Mouse (Mus musculus): ENCODE data around the gene Flot1.
"Not testable (repeated sequence)": the region's sequence is repeated elsewhere in the genome, so short reads cannot be mapped to it uniquely, and the experiment has no call there.

The Flot1 gene

DNA sequence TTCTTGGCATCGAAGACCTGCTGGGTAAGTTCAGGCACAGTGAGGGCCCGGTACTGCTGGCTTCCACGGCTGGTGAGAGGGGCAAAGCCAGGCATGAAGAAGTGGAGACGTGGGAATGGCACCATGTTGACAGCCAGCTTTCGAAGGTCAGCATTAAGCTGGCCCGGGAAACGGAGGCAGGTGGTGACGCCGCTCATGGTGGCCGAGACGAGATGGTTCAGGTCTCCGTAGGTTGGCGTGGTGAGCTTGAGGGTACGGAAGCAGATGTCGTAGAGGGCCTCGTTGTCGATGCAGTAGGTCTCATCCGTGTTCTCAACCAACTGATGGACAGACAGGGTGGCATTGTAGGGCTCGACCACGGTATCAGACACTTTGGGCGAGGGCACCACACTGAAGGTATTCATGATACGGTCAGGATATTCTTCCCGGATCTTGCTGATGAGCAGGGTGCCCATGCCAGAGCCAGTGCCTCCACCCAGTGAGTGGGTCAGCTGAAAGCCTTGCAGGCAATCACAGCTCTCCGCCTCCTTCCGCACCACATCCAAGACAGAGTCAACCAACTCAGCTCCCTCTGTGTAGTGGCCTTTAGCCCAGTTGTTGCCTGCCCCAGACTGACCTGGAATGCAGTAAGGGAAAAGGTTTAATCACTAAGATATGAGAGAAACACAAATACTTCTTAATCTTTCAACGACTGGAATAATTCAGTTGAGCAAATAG lies 12.6 kb downstream of the Flot1 start:
- no peak for DNase-seq (ENCODE audit: low read depth, low spot score)

DNA sequence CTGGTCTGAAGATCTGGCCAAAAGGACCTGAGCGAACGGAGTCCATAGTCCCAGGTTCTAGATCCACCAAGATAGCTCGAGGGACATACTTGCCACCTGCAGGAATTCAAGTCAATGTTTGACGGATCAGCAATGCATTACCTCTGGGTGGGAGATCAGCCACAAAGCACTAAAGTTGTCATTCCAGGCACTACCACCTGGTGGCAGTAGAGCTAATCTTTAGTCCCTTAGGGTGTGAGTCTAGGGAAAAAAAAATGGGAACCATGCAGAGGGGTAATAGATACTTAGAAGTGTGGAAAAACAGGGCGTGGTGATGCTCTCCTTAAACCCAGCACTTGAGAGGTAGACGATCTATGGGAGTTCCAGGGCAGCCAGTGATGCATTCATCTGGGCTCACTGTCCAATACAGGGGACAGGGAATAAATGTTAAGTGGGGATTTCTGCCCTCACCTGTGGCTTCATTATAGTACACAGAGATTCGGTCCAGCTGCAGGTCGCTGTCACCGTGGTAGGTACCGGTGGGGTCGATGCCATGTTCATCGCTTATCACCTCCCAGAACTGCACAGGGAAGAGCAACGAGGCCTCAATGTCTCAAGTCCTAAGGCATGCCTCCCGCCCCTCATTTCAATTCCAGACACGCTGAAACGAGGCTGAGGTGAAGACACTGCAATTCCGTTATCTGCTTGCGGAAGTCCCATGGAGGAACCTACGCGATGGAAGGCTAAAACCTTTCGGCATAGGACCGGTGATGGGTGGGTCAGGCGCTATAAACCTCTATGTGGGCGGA lies 13.3 kb downstream of the Flot1 start:
- no peak for DNase-seq (ENCODE audit: low read depth, low spot score)

DNA sequence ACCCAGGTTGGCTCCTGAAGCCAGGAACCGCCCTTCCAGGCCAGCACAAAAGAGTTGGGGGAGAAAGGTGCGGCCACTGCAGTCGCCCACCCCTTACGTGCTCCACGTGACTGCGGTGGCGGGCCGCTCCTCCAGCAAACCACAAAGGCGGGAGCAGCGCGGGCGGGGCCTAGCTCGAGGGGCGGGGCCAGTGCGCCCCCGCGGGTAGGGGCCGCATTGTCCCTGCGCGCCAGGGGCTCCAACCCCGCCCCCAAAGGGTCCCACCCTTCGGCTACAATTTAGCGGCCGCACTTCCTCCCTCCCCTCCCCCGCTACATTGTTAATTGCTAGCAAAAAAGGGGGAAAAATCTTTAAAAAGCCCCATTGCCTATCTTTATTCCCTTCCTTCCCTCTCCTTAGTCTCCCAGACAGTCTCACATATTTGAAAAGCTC lies 14.0 kb downstream of the Flot1 start:
- DNase-seq (ENCODE audit: low read depth, low spot score), result peak; percentile 79

DNA sequence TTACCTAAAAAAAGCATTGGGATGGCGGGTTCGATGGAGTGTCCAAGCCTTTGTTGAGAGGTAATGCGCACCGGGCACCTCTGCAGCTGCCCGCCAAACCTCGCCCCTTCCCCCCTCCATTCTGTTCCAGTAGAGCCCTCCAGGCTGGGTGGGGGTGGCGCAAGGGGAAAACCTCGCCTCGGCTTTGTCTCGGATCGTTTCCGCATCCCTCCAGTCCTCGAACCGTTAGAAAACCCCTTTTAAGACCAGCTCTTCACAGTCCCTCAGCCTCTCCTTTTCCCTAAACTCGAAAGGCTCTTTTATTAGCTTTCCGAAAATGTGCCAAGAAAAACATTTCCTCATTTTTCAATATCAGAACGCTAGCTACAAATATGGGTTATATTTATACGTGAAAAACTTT lies 14.5 kb downstream of the Flot1 start:
- DNase-seq (ENCODE audit: low read depth, low spot score), result no peak

DNA sequence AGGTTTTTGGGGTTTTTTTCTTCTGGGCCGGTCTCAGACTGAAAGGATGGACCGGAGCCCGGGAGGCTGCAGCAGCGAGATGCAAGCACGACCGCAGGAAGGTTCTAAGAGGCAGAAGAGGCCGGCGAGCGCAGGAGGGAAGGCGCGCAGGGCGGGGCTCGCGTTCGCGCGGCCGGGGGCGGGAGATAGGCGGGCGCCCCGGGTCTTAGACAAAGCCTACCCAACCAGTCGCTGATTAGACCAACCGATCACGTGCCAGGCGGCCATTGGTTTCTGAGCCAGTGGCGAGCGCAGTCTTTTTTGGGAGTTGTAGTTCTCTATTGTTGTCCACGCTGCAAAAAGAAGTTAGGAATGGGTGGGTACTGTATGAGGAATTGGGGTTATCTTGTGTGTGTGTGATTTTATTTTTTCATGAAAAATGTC lies 15.1 kb downstream of the Flot1 start, which contains the start of gene Tubb5:
Tubb5 (minus strand) TSS at position 185 of the 423 bp plus-strand sequence.
- DNase-seq (ENCODE audit: low read depth, low spot score), result peak; percentile 84

DNA sequence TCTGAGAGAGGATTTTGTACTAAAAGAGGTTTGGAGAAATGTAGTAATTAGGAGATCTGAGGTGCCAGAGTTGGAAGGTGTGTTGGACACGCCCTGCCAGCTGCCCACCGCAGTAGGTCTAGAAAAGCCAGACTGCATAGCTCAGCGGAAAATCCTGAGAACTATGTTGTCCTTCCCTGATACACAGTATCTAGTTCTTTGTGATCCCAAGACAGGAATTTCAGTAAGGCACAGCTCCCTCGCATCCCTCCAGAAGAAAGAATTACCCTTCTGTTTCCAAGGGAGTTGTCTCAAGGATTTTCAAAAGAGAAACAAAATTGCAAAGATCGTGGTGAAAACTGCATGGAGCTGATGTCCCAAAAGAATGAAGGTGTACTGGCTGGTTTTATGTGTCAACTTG lies 15.5 kb downstream of the Flot1 start:
- DNase-seq (ENCODE audit: low read depth, low spot score), result no peak

DNA sequence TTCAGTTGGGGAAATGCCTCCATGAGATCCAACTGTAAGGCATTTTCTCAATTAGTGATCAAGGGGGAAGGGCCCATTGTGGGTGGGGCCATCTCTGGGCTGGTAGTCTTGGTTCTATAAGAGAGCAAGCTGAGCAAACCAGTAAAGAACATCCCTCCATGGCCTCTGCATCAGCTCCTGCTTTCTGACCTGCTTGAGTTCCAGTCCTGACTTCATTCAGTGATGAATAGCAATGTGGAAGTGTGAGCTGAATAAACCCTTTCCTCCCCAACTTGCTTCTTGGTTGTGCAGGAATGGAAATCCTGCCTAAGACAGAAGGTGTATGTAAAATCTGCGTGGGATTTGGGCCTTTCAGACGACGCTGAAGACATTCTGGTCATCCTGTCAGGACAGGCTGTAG lies 16.0 kb downstream of the Flot1 start:
- not testable (repeated sequence) for DNase-seq (ENCODE audit: low read depth, low spot score)

DNA sequence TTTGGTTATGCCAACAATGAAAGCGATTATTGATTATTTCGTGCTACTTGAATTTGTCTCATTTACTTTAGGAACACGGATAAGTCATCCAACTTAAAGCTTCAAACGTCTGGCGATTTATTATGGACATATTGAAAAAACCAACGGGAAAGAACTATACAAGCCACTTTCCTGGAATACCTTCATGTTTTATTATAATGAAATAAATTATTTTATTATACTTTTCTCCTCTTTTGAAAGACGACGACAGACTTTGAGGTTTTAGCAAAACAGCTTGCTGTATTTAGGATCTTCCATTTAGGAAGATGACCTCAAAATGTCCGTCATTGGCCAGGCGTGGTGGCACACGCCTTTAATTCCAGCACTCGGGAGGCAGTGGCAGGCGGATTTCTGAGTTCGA lies 17.5 kb downstream of the Flot1 start:
- no peak for DNase-seq (ENCODE audit: low read depth, low spot score)

DNA sequence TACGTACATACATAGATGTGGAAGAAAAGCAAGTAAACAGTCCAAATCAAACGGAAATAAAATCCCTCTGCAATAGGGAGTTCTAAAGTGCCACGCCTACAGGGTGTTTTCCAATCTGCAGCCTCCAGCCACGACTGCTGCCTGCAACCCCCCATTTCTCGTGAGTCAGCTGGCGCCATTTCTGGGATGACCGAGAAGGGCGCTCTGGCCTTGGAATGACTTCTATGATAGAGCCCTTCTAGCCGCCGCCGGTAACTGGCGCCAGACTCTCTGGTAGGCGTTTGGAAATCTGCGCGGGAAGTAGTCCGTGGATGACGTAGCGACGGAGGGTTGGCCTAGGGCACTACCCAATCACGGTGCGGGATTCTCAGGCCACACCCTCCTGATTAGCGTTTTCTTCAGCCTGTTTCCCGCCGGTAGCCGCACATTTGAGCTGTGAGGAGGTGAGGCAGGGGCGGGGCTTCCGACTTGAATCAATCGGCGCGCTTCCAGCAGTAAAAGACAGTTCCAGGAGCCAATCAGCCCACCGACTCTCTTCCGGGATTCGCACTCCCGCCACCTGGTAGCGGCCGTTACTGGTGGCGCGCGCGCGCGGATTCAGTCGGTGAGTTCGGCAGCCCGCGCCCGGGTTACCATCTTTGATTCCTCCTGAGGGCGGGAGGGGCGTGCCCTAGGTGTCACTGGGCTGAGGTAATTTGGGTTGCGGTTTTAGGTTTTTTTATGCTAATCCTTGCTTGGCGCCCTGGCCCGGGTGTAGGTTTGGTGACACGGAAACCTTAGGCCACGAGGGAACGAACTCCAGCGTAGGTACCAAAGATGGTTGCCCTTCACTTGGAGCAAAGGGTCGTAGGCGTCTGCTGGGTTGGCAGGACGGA lies 18.3 kb downstream of the Flot1 start, which contains the start of gene Mdc1:
Mdc1 (plus strand) TSS at position 440 of the 875 bp plus-strand sequence.
- DNase-seq (ENCODE audit: low read depth, low spot score), result peak; percentile 98

DNA sequence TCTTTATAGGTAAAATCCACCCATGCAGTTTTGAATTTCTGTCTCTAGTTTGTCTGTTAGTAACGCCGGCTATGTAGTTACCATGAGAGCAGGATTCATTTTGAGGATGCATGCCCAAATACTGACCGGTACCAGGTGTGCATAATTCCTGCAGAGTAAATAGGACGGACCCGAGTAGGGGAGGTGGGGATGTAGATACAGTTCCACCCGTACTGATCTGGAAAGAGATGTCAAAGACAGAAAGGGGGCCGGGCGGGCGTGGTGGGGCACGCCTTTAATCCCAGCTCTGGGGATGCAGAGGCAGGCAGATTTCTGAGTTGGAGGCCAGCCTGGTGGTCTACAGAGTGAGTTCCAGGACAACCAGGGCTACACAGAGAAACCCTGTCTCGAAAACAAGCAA lies 19.0 kb downstream of the Flot1 start:
- DNase-seq (ENCODE audit: low read depth, low spot score), result no peak

DNA sequence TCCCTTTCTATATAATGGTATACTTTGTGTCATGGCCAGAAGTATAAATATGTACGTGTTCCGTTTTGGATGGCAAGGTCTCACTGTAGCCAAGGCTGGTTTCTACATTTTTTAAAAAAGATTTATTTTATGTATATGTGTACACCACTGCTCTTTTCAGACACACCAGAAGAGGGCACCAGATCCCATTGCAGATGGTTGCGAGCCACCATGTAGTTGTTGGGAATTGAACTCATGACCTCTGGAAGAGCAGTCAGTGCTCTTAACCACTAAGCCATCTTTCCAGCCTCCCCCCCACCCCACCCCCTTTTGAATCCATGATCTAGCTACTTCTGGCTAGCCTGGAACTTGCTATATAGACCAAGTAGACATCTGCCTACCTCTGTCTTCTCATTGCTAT lies 20.5 kb downstream of the Flot1 start:
- no peak for DNase-seq (ENCODE audit: low read depth, low spot score)

DNA sequence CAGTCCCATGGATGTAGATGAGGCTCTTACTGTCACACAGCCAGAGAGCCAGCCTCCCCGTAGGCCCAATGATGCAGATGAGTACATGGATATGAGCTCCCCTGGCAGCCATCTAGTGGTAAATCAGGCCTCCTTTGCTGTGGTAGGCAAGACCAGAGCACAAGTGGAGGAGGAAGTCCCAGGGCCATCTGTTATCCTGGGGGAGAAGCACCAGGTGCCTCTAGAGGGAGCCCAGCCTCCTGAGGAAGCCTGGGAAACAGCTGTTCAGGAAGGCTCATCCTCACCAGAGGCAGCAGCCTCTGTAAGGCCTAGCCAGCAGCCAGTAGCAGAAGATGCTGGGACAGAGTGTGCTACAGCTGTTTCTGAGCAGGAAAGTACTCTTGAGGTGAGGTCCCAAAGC lies 25.1 kb downstream of the Flot1 start:
- DNase-seq (ENCODE audit: low read depth, low spot score), result no peak

DNA sequence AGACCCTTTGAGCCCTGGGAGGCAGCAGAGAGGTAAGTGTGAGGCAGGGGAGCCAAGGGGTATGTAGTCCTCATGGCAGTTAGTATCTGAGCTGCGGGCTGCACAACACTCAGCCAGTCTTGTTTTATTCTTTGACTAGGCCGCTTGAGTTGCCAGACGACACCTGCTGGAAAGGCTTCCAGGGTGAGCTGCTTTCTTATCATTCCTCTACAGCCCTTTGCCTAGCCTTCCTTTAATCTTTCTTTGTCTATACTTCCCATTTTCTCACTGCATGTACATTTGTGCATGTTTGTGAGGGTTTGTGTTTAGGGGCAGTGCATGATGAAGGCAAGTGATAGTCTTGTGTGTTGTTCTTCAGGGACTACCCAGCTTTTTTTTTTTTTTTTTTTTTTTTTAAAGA lies 27.9 kb downstream of the Flot1 start:
- DNase-seq (ENCODE audit: low read depth, low spot score), result no peak

DNA sequence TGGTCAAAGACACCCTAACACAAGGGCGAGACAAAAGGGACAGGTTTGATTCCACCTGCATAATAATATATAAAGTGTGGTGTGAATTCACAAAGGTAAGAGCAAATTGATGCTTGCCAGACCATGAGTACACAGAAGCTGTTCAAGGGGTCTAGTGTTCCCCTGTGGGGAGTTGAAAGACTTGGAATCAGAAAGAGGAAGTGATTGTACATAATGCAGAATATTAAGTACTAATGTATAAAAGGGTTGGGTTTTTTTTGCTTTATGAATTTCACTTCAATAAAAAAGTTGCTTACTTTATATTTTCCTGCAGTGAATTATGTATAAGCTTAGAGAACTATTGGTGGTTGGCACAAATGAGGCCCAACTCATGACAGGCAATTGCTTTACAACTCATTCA lies 36.3 kb downstream of the Flot1 start:
- DNase-seq (ENCODE audit: low read depth, low spot score), result no peak

DNA sequence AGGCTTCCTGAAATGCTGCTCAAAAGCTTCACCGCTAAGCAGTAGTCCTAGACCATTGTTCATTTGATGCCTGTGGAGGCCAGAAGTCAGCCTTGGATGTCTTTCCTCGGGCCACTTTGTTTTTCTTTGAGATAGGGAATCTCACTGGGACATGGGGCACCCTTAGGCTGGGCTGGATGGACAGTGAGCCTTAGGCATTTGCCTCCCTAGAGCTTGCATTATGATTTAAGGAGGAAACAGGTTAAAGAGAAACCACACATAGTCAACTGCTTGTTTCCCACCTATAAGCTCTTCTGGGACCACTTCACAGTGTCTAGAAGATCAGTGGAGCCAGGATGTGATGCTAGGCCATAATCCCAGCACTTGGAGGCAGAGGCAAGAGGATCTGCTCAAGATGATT lies 36.8 kb downstream of the Flot1 start:
- DNase-seq (ENCODE audit: low read depth, low spot score), result no peak

DNA sequence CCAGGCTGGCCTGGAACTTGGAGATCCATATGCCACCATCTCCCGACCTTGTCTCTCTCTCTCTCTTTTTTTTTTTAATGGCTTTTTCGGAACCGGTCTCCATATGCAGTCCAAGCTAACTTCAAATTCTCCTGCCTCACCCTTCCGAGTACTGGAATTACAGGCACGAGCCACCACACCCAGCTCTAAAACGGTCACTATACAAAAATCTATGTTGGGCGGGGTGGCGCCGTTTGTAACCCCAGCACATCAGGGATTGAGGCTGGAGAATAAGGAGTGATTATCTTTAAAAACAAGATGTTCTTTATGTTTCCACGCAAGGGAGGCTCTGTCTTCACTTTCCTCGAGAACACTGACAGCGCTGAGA lies 37.8 kb downstream of the Flot1 start:
- DNase-seq (ENCODE audit: low read depth, low spot score), result no peak

DNA sequence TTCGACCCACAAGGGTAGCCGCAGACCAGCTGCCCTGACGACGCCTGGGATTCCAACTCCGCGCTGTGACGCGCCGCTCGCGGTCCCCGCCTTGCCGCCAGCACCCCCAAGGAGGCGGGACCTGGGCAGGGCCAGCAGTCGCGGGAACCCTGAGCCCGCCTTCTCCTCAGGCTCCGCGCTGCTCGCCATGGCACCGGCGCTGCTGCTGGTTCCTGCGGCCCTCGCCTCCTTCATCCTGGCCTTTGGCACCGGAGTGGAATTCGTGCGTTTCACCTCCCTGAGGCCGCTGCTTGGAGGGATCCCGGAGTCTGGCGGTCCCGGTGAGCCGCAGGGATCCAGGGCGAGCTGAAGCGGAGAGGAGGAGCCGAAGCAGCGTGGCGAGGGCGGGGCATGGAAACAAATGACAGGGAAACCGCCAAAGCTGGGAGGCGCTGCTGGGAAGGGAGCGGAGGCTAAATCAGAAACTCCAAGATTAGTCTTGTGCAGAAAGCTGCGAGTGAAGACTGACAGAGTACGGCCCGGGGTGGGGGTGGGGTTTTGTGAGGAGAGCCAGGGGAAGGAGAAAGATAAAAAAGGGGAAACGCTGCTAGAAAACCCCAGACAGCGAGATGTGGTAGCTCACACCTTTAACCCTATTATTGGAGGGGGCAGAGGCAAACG lies 38.3 kb downstream of the Flot1 start, which contains the start of gene Nrm:
Nrm (plus strand) TSS at position 121 of the 660 bp plus-strand sequence.
- DNase-seq (ENCODE audit: low read depth, low spot score), result no peak

DNA sequence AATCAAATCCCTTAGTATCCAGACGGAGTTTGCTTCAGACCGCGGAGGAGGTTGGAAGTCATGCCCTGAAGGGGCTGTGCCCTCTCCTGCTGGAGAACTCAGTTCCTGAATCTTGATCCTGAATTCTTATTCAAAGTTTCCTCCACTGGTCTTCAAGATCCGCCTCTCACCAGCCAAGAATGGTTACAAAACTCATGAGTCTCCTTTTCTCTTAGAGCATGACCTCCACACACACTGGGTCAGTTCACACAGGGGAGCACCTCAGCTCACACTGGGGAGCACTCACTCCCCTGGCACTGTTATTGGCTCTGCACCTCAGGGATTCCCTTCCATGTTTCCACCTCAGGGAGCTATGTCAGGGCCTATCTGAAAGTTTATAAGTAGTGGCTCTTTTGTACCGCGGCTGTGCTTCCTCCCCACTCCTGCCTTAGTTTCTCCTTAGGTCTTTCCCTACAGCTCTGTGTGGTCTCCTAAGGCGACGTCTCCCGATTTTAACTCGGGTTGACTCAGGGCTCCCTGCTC lies 41.9 kb downstream of the Flot1 start:
- no peak for DNase-seq (ENCODE audit: low read depth, low spot score)

DNA sequence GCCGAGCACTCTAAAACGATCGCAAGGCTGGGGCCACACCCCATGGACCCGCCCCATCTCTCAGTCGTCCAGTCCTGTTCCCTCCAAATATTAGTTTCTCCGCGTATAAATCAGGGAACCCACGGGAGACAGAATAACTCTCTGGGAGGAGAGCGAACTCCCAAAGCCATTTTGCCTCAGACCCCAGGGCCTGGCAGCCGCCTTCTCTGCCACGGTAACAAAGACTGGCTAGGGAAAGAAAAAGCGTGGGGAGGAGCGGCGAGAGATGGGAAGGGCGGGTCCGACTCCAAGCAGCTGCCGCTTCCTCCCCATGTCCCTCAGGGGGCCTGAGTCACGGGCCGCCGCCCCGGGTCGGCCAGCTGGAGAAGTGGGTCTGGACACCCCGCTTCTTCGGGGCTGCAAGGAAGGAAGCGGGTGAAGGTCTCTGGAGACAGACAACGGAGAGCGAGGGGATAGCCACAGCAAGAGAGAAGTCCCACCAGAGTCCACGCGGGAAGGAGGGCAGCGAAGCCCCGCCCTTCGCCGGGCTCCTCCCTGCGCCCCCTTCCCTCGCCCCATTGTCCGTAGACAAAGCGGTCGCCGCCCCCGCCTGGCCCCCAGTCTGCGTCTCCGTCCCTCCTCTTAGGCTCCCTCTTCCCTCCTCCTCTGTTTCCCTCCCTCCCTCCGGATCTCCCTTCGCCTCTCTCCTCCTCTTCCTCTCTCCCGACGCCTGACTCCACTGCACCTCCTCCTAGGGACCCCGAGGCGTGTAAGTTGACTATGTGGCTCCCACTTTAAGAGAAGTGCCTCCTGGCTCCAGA lies 42.7 kb downstream of the Flot1 start, which contains the start of gene Ppp1r18:
Ppp1r18 (plus strand) TSS at position 113 of the 800 bp plus-strand sequence.
- DNase-seq (ENCODE audit: low read depth, low spot score), result no peak

DNA sequence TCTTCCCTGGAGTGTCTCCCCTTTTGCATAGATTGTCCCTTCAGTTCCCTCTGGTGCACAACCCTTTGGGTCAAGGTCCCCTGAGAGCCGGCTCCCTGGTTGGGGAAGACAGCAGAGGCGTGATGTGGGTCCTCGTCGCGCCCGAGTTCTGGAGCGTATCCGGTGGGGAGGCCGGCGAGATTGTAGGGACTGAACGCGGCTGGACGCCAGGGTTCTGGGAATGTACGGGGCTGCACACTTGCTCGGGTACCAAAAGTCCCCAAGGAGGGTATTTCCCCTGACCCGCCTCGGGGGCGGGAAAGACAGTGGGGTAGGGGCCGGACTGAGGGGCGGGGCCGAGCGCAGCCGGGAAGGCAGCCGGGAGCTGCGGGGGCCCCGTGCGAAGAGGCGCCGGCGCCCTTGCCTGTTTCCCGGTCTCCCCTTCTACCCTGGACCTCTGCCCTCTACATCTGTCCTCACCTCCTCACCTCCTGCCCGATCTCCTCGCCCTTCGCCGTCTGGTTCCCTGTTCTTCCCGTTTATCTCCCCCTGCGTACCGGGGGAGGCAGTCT lies 43.3 kb downstream of the Flot1 start:
- DNase-seq (ENCODE audit: low read depth, low spot score), result no peak

Data from WW6 (cell line).